11 mouse cellular contexts compared by ENCODE assay signal in the genomic region with DNA sequence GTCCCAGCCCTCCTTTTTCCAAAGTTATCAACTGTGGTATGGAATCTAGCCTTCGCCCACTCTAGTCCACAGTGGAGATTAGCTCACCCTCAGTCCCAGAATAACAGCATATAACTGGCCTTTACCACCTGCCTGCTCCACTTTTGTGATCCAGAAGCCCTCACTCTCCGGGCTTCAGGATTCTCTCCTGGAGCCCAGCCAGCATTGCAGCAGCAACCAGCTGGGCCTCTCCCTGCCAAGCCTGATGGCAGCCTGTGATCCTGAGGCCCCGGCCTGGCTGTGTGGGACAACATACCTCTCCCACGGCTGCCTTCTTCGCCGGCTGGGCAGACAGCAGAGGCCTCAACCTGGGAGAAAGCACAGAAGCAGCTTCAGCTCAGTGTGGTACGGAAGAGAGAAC. TPM values are rescaled to one million over a fixed set of nuclear protein-coding genes. Genes with fewer than 3 reads are reported as not detected.
DNase-seq lines count a peak whose midpoint lies in the region; ATAC-seq and TF ChIP-seq lines count a peak whose summit lies in the region.
"Had no signal": no experiment of that assay in that cellular context is flagged by ENCODE, and none has a peak within 500 bp of the region (broad histone marks: within the 10 kb centered on the region; RNA-seq: fewer than 3 reads in every experiment).

No protein-coding gene starts in this region.

- no peak for TF ChIP-seq POLR2A in thymus, adult 2 months (IDR thresholded peaks at IDR 0.05; ENCODE audit: control insufficient read depth, extremely low read depth, insufficient read depth, low read length, poor library complexity)

- H3K4me3 ChIP-seq in intestine, embryonic 14.5 days (ENCODE audit: low read depth, low read length), result no peak overlapping the region
- no peak overlapping the region for H3K4me3 ChIP-seq in intestine, embryonic 15.5 days (replicated peaks)
- no peak overlapping the region for H3K4me3 ChIP-seq in thymus, adult 2 months (ENCODE audit: control insufficient read depth, insufficient read depth, low read length)
- H3K4me3 ChIP-seq in kidney, embryonic 15.5 days (replicated peaks), result no peak overlapping the region
- H3K4me3 ChIP-seq: liver, embryonic 15.5 days; megakaryocyte, embryonic 14.5 days had no signal

- H3K4me2 ChIP-seq in intestine, embryonic 14.5 days (ENCODE audit: low read length), result no peak overlapping the region
- H3K4me2 ChIP-seq in intestine, embryonic 15.5 days (replicated peaks), result no peak overlapping the region
- H3K4me2 ChIP-seq in kidney, embryonic 15.5 days, result no peak overlapping the region
- H3K4me2 ChIP-seq: liver, embryonic 15.5 days had no signal

- H3K9ac ChIP-seq in intestine, embryonic 14.5 days (ENCODE audit: low read length), result peak overlapping the region; percentile 15; the same call in 1 of the 2 replicates
- no peak overlapping the region for H3K9ac ChIP-seq in intestine, embryonic 15.5 days
- H3K9ac ChIP-seq in kidney, embryonic 15.5 days, result no peak overlapping the region
- H3K9ac ChIP-seq: liver, embryonic 15.5 days had no signal

- H3K27ac ChIP-seq in intestine, embryonic 14.5 days (ENCODE audit: low read depth), result no peak overlapping the region
- no peak overlapping the region for H3K27ac ChIP-seq in intestine, embryonic 15.5 days
- no peak overlapping the region for H3K27ac ChIP-seq in thymus, adult 2 months (ENCODE audit: control insufficient read depth, insufficient read depth, low read length)
- no peak overlapping the region for H3K27ac ChIP-seq in kidney, embryonic 15.5 days
- H3K27ac ChIP-seq: liver, embryonic 15.5 days had no signal

- no peaks in the 10 kb centered on the region for H3K27me3 ChIP-seq in intestine, embryonic 14.5 days (replicated peaks; ENCODE audit: control insufficient read depth, insufficient read depth, low read length)
- H3K27me3 ChIP-seq in intestine, embryonic 15.5 days (replicated peaks), result no peaks in the 10 kb centered on the region
- H3K27me3 ChIP-seq in thymus, adult 2 months (ENCODE audit: control insufficient read depth, insufficient read depth, low read length), result no peaks in the 10 kb centered on the region
- H3K27me3 ChIP-seq in kidney, embryonic 15.5 days, result no peaks in the 10 kb centered on the region
- H3K27me3 ChIP-seq: liver, embryonic 15.5 days; megakaryocyte, embryonic 14.5 days had no signal

- H3K9me3 ChIP-seq in intestine, embryonic 14.5 days (ENCODE audit: control insufficient read depth, low read length), result no peaks in the 10 kb centered on the region
- no peaks in the 10 kb centered on the region for H3K9me3 ChIP-seq in intestine, embryonic 15.5 days
- H3K9me3 ChIP-seq in kidney, embryonic 15.5 days (replicated peaks), result no peaks in the 10 kb centered on the region
- H3K9me3 ChIP-seq: liver, embryonic 15.5 days; megakaryocyte, embryonic 14.5 days had no signal

- no peak for ATAC-seq in intestine, embryonic 14.5 days (replicated peaks; ENCODE audit: low FRiP score, low TSS enrichment, low read depth)
- no peak for ATAC-seq in intestine, embryonic 15.5 days
- no peak for ATAC-seq in kidney, embryonic 15.5 days (replicated peaks; ENCODE audit: low FRiP score)
- ATAC-seq: forebrain, embryonic 16.5 days had no signal

- no peaks in the 10 kb centered on the region for H3K4me1 ChIP-seq in intestine, embryonic 14.5 days (replicated peaks; ENCODE audit: control insufficient read depth, insufficient read depth, low read length)
- H3K4me1 ChIP-seq in intestine, embryonic 15.5 days (replicated peaks), result no peaks in the 10 kb centered on the region
- H3K4me1 ChIP-seq in thymus, adult 2 months (replicated peaks; ENCODE audit: control insufficient read depth, insufficient read depth, low read length), result peaks cover 19% of the 10 kb centered on the region
- H3K4me1 ChIP-seq in kidney, embryonic 15.5 days, result no peaks in the 10 kb centered on the region
- H3K4me1 ChIP-seq: liver, embryonic 15.5 days had no signal

- WGBS in intestine, embryonic 14.5 days, result 78% methylated on average over 7 of the region's 7 CpGs
- 76% methylated on average over 7 of the region's 7 CpGs for WGBS in intestine, embryonic 15.5 days
- 91% methylated on average over 7 of the region's 7 CpGs for WGBS in thymus, adult 2 months
- 71% methylated on average over 7 of the region's 7 CpGs for WGBS in kidney, embryonic 15.5 days

- no peak for DNase-seq in intestine, embryonic 14.5 days (ENCODE audit: low spot score)
- DNase-seq in Muller cell, postnatal 12 days (ENCODE audit: inconsistent ontology term), result peak; percentile 66
- peak; percentile 70 for DNase-seq in cerebellum, adult 11 months
- peak; percentile 78 for DNase-seq in gastrocnemius, postnatal 10 days
- no peak for DNase-seq in embryo, embryonic 10 days (ENCODE audit: low spot score)
- no peak for DNase-seq in thymus, adult 2 months

- H3K36me3 ChIP-seq in intestine, embryonic 14.5 days (ENCODE audit: control insufficient read depth, insufficient read depth, low read length), result peaks cover 75% of the 10 kb centered on the region
- peaks cover 55% of the 10 kb centered on the region for H3K36me3 ChIP-seq in intestine, embryonic 15.5 days
- peaks cover 59% of the 10 kb centered on the region for H3K36me3 ChIP-seq in thymus, adult 2 months (ENCODE audit: control insufficient read depth, insufficient read depth, low read length)
- H3K36me3 ChIP-seq in kidney, embryonic 15.5 days, result peaks cover 86% of the 10 kb centered on the region

- TF ChIP-seq CTCF in thymus, adult 2 months (IDR thresholded peaks at IDR 0.05; ENCODE audit: borderline replicate concordance, control insufficient read depth, extremely low read depth, insufficient read depth, low read length, poor library complexity), result no peak

RNA-seq across cellular contexts. Expression of gene Btbd6, which starts 14.9 kb away (rescaled TPM):
- polyA plus RNA-seq in intestine, embryonic 14.5 days (2014; fragmentation: Nextera tagmentation; extraction: Ambion mirVana), result 21.7 and 23.2 TPM in 2 replicates
- polyA plus RNA-seq in intestine, embryonic 15.5 days (2015; fragmentation: Nextera tagmentation; extraction: Ambion mirVana), result 19.5 and 22.4 TPM in 2 replicates
- 10 to 100 TPM; 10.4 to 12.7 TPM for total RNA-seq in gastrocnemius, postnatal 10 days (2021)
- 69.7 and 87.6 TPM in 2 replicates for polyA plus RNA-seq in thymus, adult 2 months (2012; rRNA removed)
- 24.7 and 25.3 TPM in 2 replicates for polyA plus RNA-seq in kidney, embryonic 15.5 days (2015; fragmentation: Nextera tagmentation; extraction: Ambion mirVana)

RNA-seq across cellular contexts. Expression of gene Nudt14, which starts 19.5 kb away (rescaled TPM):
- polyA plus RNA-seq in intestine, embryonic 14.5 days (2014; fragmentation: Nextera tagmentation; extraction: Ambion mirVana), result 102 and 105 TPM in 2 replicates
- polyA plus RNA-seq in intestine, embryonic 15.5 days (2015; fragmentation: Nextera tagmentation; extraction: Ambion mirVana), result 91.3 and 94.7 TPM in 2 replicates
- 10 to 100 TPM; 17.3 to 17.5 TPM for total RNA-seq in gastrocnemius, postnatal 10 days (2021)
- 58.8 and 59.6 TPM in 2 replicates for polyA plus RNA-seq in thymus, adult 2 months (2012; rRNA removed)
- 87.5 and 88.5 TPM in 2 replicates for polyA plus RNA-seq in kidney, embryonic 15.5 days (2015; fragmentation: Nextera tagmentation; extraction: Ambion mirVana)

RNA-seq across cellular contexts. Expression of gene Jag2, which starts 31.9 kb away (rescaled TPM):
- 4.1 and 4.4 TPM in 2 replicates for polyA plus RNA-seq in intestine, embryonic 14.5 days (2014; fragmentation: Nextera tagmentation; extraction: Ambion mirVana)
- polyA plus RNA-seq in intestine, embryonic 15.5 days (2015; fragmentation: Nextera tagmentation; extraction: Ambion mirVana), result 3.7 and 4.1 TPM in 2 replicates
- 10 to 100 TPM; 29.4 to 40.0 TPM for total RNA-seq in gastrocnemius, postnatal 10 days (2021)
- 58.7 and 61.5 TPM in 2 replicates for polyA plus RNA-seq in thymus, adult 2 months (2012; rRNA removed)
- polyA plus RNA-seq in kidney, embryonic 15.5 days (2015; fragmentation: Nextera tagmentation; extraction: Ambion mirVana), result 3.0 and 3.5 TPM in 2 replicates

RNA-seq across cellular contexts. Expression of gene Brf1, which starts 39.1 kb away (rescaled TPM):
- 53.8 and 55.8 TPM in 2 replicates for polyA plus RNA-seq in intestine, embryonic 14.5 days (2014; fragmentation: Nextera tagmentation; extraction: Ambion mirVana)
- 45.8 and 49.8 TPM in 2 replicates for polyA plus RNA-seq in intestine, embryonic 15.5 days (2015; fragmentation: Nextera tagmentation; extraction: Ambion mirVana)
- 10 to 100 TPM; 28.2 to 37.9 TPM for total RNA-seq in gastrocnemius, postnatal 10 days (2021)
- 247 and 304 TPM in 2 replicates for polyA plus RNA-seq in thymus, adult 2 months (2012; rRNA removed)
- 62.4 and 70.4 TPM in 2 replicates for polyA plus RNA-seq in kidney, embryonic 15.5 days (2015; fragmentation: Nextera tagmentation; extraction: Ambion mirVana)

RNA-seq across cellular contexts. Expression of gene Pacs2, which starts 52.9 kb away (rescaled TPM):
- 12.5 and 14.3 TPM in 2 replicates for polyA plus RNA-seq in intestine, embryonic 14.5 days (2014; fragmentation: Nextera tagmentation; extraction: Ambion mirVana)
- polyA plus RNA-seq in intestine, embryonic 15.5 days (2015; fragmentation: Nextera tagmentation; extraction: Ambion mirVana), result 11.7 and 12.1 TPM in 2 replicates
- 10 to 100 TPM; 51.8 to 54.4 TPM for total RNA-seq in gastrocnemius, postnatal 10 days (2021)
- 60.3 and 66.6 TPM in 2 replicates for polyA plus RNA-seq in thymus, adult 2 months (2012; rRNA removed)
- 12.6 and 14.3 TPM in 2 replicates for polyA plus RNA-seq in kidney, embryonic 15.5 days (2015; fragmentation: Nextera tagmentation; extraction: Ambion mirVana)

Comparison
In these comparisons a context has a peak if more than half of its experiments do, and no peak if none do; other contexts are left out.
1. DNase-seq: peak in Muller cell, postnatal 12 days (single experiment), cerebellum, adult 11 months (single experiment) and gastrocnemius, postnatal 10 days (single experiment); none in intestine, embryonic 14.5 days (single experiment), embryo, embryonic 10 days (single experiment) and thymus, adult 2 months (single experiment).
2. RNA of gene Jag2, which starts 31.9 kb away (polyA plus RNA-seq): 58.7 to 61.5 TPM in thymus, adult 2 months; 4.1 to 4.4 TPM in intestine, embryonic 14.5 days, 3.7 to 4.1 TPM in intestine, embryonic 15.5 days and 3.0 to 3.5 TPM in kidney, embryonic 15.5 days; every median in the first group is over 10 times any median in the second.